22 mouse cellular contexts compared by ENCODE assay signal in genomic region chr2:129821021-129821420, GRCm38 (mm10). TPM values are rescaled to one million over a fixed set of nuclear protein-coding genes. Genes with fewer than 3 reads are reported as not detected.
DNase-seq lines count a peak whose midpoint lies in the region; ATAC-seq lines count a peak whose summit lies in the region.
"Had no signal": no experiment of that assay in that cellular context is flagged by ENCODE, and none has a peak within 500 bp of the region (broad histone marks: within the 10 kb centered on the region; RNA-seq: fewer than 3 reads in every experiment).

No protein-coding gene starts in this region.

- H3K4me1 ChIP-seq in liver, embryonic 12.5 days, result peaks cover 23% of the 10 kb centered on the region
- H3K4me1 ChIP-seq in forebrain, embryonic 10.5 days, result no peaks in the 10 kb centered on the region
- H3K4me1 ChIP-seq: embryonic facial prominence, embryonic 15.5 days; midbrain, embryonic 15.5 days had no signal

- no peak overlapping the region for H3K27ac ChIP-seq in liver, embryonic 12.5 days
- no peak overlapping the region for H3K27ac ChIP-seq in forebrain, embryonic 10.5 days
- H3K27ac ChIP-seq: embryonic facial prominence, embryonic 15.5 days; hindbrain, embryonic 15.5 days; kidney, embryonic 15.5 days; midbrain, embryonic 15.5 days had no signal

- no peak overlapping the region for H3K4me3 ChIP-seq in liver, embryonic 12.5 days
- no peak overlapping the region for H3K4me3 ChIP-seq in forebrain, embryonic 10.5 days
- H3K4me3 ChIP-seq: embryonic facial prominence, embryonic 15.5 days; heart, embryonic 12.5 days; hindbrain, embryonic 15.5 days; kidney, embryonic 15.5 days; midbrain, embryonic 15.5 days; myocyte had no signal

- H3K27me3 ChIP-seq in liver, embryonic 12.5 days (replicated peaks), result no peaks in the 10 kb centered on the region
- no peaks in the 10 kb centered on the region for H3K27me3 ChIP-seq in forebrain, embryonic 10.5 days (ENCODE audit: poor library complexity, severe bottlenecking)
- H3K27me3 ChIP-seq: embryonic facial prominence, embryonic 15.5 days; heart, embryonic 12.5 days; hindbrain, embryonic 15.5 days; kidney, embryonic 15.5 days; midbrain, embryonic 15.5 days had no signal

- H3K4me2 ChIP-seq in liver, embryonic 12.5 days, result no peak overlapping the region
- H3K4me2 ChIP-seq: embryonic facial prominence, embryonic 15.5 days; heart, embryonic 12.5 days; hindbrain, embryonic 15.5 days; kidney, embryonic 15.5 days; midbrain, embryonic 15.5 days had no signal

- H3K9me3 ChIP-seq in liver, embryonic 12.5 days (replicated peaks), result no peaks in the 10 kb centered on the region
- no peaks in the 10 kb centered on the region for H3K9me3 ChIP-seq in forebrain, embryonic 10.5 days
- H3K9me3 ChIP-seq: embryonic facial prominence, embryonic 15.5 days; heart, embryonic 12.5 days; hindbrain, embryonic 15.5 days; kidney, embryonic 15.5 days; midbrain, embryonic 15.5 days had no signal

- WGBS in liver, embryonic 12.5 days (ENCODE audit: insufficient replicate concordance), result 66% methylated on average over 8 of the region's 8 CpGs
- 93% methylated on average over 8 of the region's 8 CpGs for WGBS in forebrain, embryonic 10.5 days

- DNase-seq in layer of hippocampus, adult 18-20 months (ENCODE audit: low spot score in 2 of 2), result peak; percentile 17 to 31
- no peak for DNase-seq in layer of hippocampus, postnatal 25 days (ENCODE audit: extremely low spot score in 1 of 2, low spot score in 1 of 2)
- peak; percentile 53 to 70 for DNase-seq in right cerebral cortex, adult 2 months (ENCODE audit: low spot score in 2 of 2)
- no peak for DNase-seq in right cerebral cortex, postnatal 10 days (ENCODE audit: low spot score in 2 of 2)
- DNase-seq in cerebellum, adult 9-10 months, result peak; percentile 83
- DNase-seq in forebrain, embryonic 10.5 days (ENCODE audit: extremely low spot score, low spot score), result no peak
- DNase-seq: adrenal gland, adult 2 months; forebrain, postnatal 0 days; heart, postnatal 4 days; kidney, postnatal 4 days; liver; liver, postnatal 0 days; lung, postnatal 14 days; thymus, postnatal 25 days had no signal

- H3K36me3 ChIP-seq in liver, embryonic 12.5 days, result peaks cover 73% of the 10 kb centered on the region
- peaks cover 95% of the 10 kb centered on the region for H3K36me3 ChIP-seq in forebrain, embryonic 10.5 days (replicated peaks)
- H3K36me3 ChIP-seq: hindbrain, embryonic 15.5 days; midbrain, embryonic 15.5 days had no signal

- ATAC-seq in liver, embryonic 12.5 days, result no peak
- ATAC-seq: forebrain, postnatal 0 days; intestine, embryonic 16.5 days; liver, postnatal 0 days; midbrain, embryonic 15.5 days had no signal

- no peak overlapping the region for H3K9ac ChIP-seq in liver, embryonic 12.5 days
- H3K9ac ChIP-seq: embryonic facial prominence, embryonic 15.5 days; forebrain, postnatal 0 days; heart, embryonic 12.5 days; hindbrain, embryonic 15.5 days; kidney, embryonic 15.5 days; liver, postnatal 0 days; midbrain, embryonic 15.5 days had no signal

RNA-seq across cellular contexts. Expression of gene Stk35, which starts 20.7 kb away (rescaled TPM):
- total RNA-seq in layer of hippocampus, adult 18-20 months (2021), result 10 to 100 TPM; 30.1 to 31.1 TPM
- total RNA-seq in layer of hippocampus, postnatal 25 days (2021), result 10 to 100 TPM; 26.1 to 26.2 TPM
- 10.0 and 11.1 TPM in 2 replicates for polyA plus RNA-seq in liver, embryonic 12.5 days (2016; fragmentation: Nextera tagmentation; extraction: Ambion mirVana)
- polyA plus RNA-seq in forebrain, embryonic 10.5 days (2016; fragmentation: Nextera tagmentation; extraction: Ambion mirVana), result 11.0 and 13.8 TPM in 2 replicates

Comparison
In these comparisons a context has a peak if more than half of its experiments do, and no peak if none do; other contexts are left out.
1. DNase-seq: peak in layer of hippocampus, adult 18-20 months (2 of 2), right cerebral cortex, adult 2 months (2 of 2) and cerebellum, adult 9-10 months (single experiment); none in layer of hippocampus, postnatal 25 days (0 of 2), right cerebral cortex, postnatal 10 days (0 of 2) and forebrain, embryonic 10.5 days (single experiment).